Mouse (Mus musculus): ENCODE measurements around the gene Gm49776. TPM values are rescaled to one million over a fixed set of nuclear protein-coding genes. Genes with fewer than 3 reads are reported as not detected.

Gene Gm49776
- polyA plus RNA-seq, 1 experiment from 2014 or later: 1.1 TPM

DNA sequence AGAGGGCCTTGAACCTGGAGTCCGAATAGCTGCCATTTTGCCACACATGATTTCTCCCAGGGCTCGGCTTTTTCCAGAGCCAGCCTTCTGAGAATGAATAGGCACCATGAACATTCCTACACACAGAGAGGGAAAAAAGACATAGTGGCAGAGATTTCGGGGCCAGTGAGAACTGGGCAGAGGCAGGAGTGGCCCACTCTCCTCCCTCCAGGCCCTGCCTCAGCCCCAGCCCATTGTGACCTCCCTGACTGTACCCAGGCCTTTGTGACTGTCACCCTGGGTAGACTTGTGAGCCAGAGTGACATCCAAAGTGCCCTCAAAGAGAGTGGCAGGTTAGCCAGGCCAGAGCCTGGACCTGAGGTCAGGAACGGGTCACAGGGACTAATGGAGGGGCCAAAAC, 40.5 kb downstream of the Gm49776 start, which contains the start of gene Ccdc188:
TSS of gene Ccdc188 (plus strand) at position 301 of the 400 bp plus-strand sequence.
- Histone ChIP-seq H3K27ac (no peak within 1 kb of the TSS), H3K4me3 (replicated peaks) (no peak within 1 kb of the TSS), H3K27me3 (replicated peaks) (no peaks in the 10 kb centered on the region), H3K4me1 (peaks cover 10% of the 10 kb centered on the region), H3K9ac (no peak within 1 kb of the TSS), H3K36me3 (peaks cover 2% of the 10 kb centered on the region; the same call in 1 of the 2 replicates), H3K9me3 (no peaks in the 10 kb centered on the region), H3K4me2 (no peak within 1 kb of the TSS)
- no peak for ATAC-seq (ENCODE audit: insufficient read depth, low FRiP score, low read depth)
- WGBS: 80% methylated on average over 4 of the region's 4 CpGs

DNA sequence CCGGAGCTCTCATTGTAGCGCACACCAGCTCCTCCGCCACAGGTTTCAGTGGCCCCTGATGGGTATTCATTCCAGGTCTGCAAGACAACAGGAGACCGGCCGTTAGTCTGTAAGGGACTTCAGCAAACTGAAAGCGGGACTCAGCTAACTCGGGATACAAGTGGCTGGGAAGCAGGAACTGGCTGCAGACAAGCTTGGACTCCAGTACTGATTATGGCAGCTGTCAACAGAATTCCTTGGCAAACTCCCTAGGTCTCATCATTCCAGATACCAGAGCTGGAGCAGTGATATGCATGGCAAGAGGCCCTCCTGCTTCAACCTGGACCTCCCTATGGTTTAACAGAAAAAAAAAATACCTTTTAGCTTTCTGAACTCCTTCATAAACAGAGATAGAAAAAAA, 43.3 kb downstream of the Gm49776 start:
- 85% methylated on average over 7 of the region's 7 CpGs for WGBS
- no peak overlapping the region for H3K9ac ChIP-seq
- no peak for ATAC-seq (ENCODE audit: insufficient read depth, low FRiP score, low read depth)

DNA sequence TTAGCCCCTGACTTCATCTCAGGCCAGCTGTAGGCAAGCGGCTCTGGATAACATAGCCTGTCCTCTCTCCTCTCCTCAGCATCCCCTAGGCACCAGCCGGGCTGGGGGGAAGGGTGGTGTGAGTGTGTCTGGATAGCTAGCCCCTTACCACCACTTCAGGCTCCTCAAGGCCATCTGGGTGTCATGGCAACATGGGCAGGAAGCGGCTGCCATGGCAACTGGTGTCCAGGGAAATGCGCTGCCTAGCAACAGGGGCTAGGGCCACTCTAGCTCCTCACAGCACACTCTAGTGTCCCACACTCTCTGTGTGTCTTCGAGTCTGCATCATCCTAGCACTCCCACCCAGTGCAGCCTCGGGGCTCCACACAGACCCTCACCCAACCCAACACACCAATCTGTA, 44.4 kb downstream of the Gm49776 start:
- 0 out of 2 replicates have a peak, but pooled peaks have one; percentile 17 for ATAC-seq (ENCODE audit: insufficient read depth, low FRiP score, low read depth)
- no peaks in the 10 kb centered on the region for H3K9me3 ChIP-seq

More for the DNA sequence above, 43.3 kb downstream of the Gm49776 start:
- H3K27me3 ChIP-seq (replicated peaks): no peaks in the 10 kb centered on the region
- no peaks in the 10 kb centered on the region for H3K36me3 ChIP-seq
- no peak overlapping the region for H3K27ac ChIP-seq
- H3K9me3 ChIP-seq: no peaks in the 10 kb centered on the region
- H3K4me3 ChIP-seq (replicated peaks): no peak overlapping the region
- peaks cover 6% of the 10 kb centered on the region for H3K4me1 ChIP-seq
- no peak overlapping the region for H3K4me2 ChIP-seq

DNA sequence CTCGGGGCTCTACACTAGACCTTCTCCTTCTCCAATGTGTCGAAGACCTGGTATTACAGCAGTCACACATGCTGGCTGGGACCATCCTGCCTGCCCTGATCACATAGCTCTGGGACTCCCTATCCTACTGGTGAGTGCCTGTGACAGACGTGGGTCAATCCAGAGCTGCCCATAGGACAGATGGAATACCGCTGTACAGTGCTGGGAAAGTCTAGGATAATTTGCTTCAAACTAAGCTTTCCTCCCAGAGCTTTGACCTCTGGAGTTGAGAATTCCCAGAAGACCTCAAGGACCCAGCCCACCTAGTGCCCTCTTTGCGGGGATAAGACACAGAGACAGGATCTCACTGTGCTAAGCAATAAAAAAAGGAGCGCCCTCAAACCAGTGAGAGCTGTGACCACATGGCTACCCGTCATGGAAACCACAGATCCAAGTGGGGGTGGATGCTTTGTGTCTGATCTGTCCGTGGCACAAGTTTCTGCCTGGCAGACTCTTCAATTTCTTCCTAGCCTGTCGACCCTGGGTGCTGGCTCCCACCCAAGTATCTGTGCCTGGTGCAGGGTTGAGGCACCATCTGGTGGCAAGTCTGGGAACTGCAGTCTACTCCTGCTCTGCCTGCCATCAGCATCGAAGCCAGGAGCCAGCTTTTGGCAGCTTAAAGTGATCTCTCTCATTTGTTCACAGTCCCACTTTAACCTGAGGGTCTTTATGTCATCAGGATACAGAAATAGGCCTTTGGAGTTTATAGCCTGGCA, 46.5 kb downstream of the Gm49776 start:
- ATAC-seq (ENCODE audit: insufficient read depth, low FRiP score, low read depth): 0 out of 2 replicates have a peak, but pooled peaks have one; percentile 11
- peaks cover 4% of the 10 kb centered on the region; the same call in 1 of the 2 replicates for H3K4me1 ChIP-seq
- WGBS: 42% methylated on average over 10 of the region's 10 CpGs
- no peak overlapping the region for H3K4me3 ChIP-seq (replicated peaks)
- no peaks in the 10 kb centered on the region for H3K36me3 ChIP-seq
- no peaks in the 10 kb centered on the region for H3K9me3 ChIP-seq
- H3K27me3 ChIP-seq (replicated peaks): no peaks in the 10 kb centered on the region
- no peak overlapping the region for H3K4me2 ChIP-seq
- no peak overlapping the region for H3K9ac ChIP-seq
- H3K27ac ChIP-seq: no peak overlapping the region

More for the DNA sequence above, 44.4 kb downstream of the Gm49776 start:
- H3K9ac ChIP-seq: no peak overlapping the region
- no peak overlapping the region for H3K27ac ChIP-seq
- peaks cover 4% of the 10 kb centered on the region; the same call in 1 of the 2 replicates for H3K4me1 ChIP-seq
- no peak overlapping the region for H3K4me3 ChIP-seq (replicated peaks)
- 49% methylated on average over 6 of the region's 6 CpGs for WGBS
- H3K4me2 ChIP-seq: no peak overlapping the region
- no peaks in the 10 kb centered on the region for H3K36me3 ChIP-seq
- H3K27me3 ChIP-seq (replicated peaks): no peaks in the 10 kb centered on the region

DNA sequence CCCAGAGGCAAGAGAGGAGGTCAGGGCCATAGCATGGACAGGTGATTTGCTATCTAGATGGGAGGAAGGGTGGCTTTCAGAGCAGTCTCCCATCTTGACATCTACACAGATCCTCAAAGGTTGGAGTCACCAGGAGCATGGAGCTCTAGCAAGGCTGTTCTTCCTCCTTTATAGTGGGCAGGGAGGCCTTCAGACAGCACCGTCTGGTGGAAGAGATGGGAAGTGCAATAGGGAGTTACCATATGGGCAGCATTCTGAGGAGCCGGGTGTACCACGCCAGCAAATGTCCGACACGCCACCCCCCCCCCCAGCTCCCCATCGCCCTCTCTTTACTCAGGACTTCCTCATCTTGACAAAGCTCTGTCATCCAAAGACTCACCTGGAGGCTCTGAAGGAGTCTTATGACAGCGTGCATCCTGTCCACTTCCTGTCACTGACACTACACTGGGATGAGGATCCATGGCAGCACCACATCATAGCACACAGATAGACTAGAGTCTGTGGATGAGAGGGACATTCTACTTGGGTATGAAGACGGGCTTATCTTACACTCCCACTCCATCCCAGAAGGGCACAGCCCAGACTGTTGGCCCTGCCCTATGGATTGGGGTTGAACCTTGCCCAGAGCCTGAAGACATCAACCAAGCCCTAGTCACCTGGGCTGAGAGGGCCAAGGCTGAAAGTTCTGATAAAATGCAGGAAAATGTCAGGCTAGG, 47.3 kb downstream of the Gm49776 start:
- H3K4me3 ChIP-seq (replicated peaks): no peak overlapping the region
- H3K27me3 ChIP-seq (replicated peaks): no peaks in the 10 kb centered on the region
- no peak overlapping the region for H3K27ac ChIP-seq
- peaks cover 4% of the 10 kb centered on the region; the same call in 1 of the 2 replicates for H3K4me1 ChIP-seq
- H3K9me3 ChIP-seq: no peaks in the 10 kb centered on the region
- H3K4me2 ChIP-seq: no peak overlapping the region
- no peak overlapping the region for H3K9ac ChIP-seq
- H3K36me3 ChIP-seq: no peaks in the 10 kb centered on the region
- 19% methylated on average over 8 of the region's 8 CpGs for whole genome bisulfite sequencing
- ATAC-seq (ENCODE audit: insufficient read depth, low FRiP score, low read depth): no peak

DNA sequence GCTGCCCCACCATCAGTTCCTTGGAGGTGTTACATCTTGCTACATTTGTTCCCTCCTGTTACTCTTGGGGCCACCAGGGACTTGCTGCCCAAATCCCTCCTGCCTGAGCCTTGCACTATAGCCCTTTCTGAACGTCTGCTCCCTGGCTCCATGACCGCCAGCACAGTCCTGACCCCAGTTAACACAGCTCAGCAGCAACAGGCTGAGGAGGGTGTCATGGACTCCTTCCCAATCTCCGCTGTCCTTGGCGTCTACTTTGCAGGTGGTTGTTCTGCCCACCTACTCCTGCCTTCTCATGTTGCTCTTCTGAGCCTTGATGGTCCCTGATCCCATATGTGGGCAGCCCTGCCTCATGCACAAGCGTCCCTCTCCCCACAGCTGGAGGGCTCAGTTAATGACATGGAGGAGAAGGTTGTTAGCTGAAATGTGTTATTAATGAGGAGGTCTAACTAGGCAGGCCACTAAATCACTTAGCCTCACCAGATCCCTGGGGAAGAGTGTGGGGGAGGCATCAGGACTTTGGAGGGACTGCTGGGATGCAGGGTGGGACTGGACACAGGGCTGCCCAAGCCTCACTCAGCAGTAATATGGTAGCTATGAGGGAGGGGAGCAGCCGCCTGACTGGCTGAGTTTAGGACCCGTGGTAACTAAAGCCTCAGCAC, 54.6 kb downstream of the Gm49776 start:
- H3K27me3 ChIP-seq (replicated peaks): no peaks in the 10 kb centered on the region
- no peaks in the 10 kb centered on the region for H3K36me3 ChIP-seq
- H3K9ac ChIP-seq: no peak overlapping the region
- WGBS: 55% methylated on average over 7 of the region's 7 CpGs
- H3K4me3 ChIP-seq (replicated peaks): no peak overlapping the region
- H3K4me2 ChIP-seq: no peak overlapping the region
- no peak overlapping the region for H3K27ac ChIP-seq
- H3K9me3 ChIP-seq: no peaks in the 10 kb centered on the region
- no peak for ATAC-seq (ENCODE audit: insufficient read depth, low FRiP score, low read depth)
- 0 out of 2 replicates have a peak, but pooled peaks cover 2% of the 10 kb centered on the region for H3K4me1 ChIP-seq

DNA sequence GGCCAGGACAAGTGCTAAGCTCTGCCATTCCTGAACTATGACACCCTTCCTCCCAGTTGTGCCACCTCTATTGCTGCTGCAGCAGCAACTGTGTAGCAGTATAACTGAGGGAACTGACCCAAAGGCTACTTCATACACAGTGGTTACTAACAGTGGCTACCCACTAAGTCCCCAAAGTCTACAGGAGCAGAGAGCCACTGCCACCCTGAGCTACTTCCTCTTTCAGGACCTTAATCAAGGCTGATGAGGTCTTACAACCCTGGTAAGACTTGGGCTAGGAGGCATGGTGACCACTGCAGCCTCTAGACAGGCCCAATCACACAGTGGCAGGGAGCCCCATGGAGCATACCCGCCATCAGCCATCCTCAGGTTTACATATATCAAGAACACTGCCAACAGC, 56.1 kb downstream of the Gm49776 start:
- Histone ChIP-seq H3K4me2 (no peak overlapping the region), H3K36me3 (no peaks in the 10 kb centered on the region), H3K27me3 (replicated peaks) (no peaks in the 10 kb centered on the region), H3K9me3 (no peaks in the 10 kb centered on the region), H3K4me1 (0 out of 2 replicates have a peak, but pooled peaks cover 2% of the 10 kb centered on the region), H3K9ac (no peak overlapping the region), H3K4me3 (replicated peaks) (no peak overlapping the region), H3K27ac (no peak overlapping the region)
- no peak for ATAC-seq (ENCODE audit: insufficient read depth, low FRiP score, low read depth)
- WGBS: 84% methylated on average over 1 of the region's 1 CpGs

DNA sequence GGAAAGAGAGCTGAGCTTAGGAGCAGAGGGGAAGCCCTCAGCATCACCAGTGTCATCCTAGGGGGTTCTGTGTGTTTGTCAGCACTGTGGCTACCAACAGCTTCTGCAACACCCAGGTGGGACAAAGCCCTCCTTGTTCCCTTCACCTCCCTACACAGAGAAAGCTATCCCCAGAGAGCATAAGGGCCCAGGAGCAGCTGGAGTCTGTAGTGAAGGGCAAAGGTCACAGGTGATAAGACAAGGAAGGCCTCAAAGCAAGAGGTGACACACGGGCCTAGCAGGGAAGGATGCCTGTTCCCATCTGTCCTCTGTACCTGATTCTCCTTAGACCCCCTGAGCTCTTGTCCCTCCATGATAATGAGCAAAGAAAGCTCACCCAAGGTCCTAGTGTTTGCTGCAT, 56.5 kb downstream of the Gm49776 start:
- Histone ChIP-seq H3K4me1 (0 out of 2 replicates have a peak, but pooled peaks cover 2% of the 10 kb centered on the region), H3K27ac (no peak overlapping the region), H3K9ac (no peak overlapping the region), H3K27me3 (replicated peaks) (no peaks in the 10 kb centered on the region), H3K4me2 (no peak overlapping the region), H3K9me3 (no peaks in the 10 kb centered on the region), H3K4me3 (replicated peaks) (no peak overlapping the region), H3K36me3 (no peaks in the 10 kb centered on the region)
- ATAC-seq (ENCODE audit: insufficient read depth, low FRiP score, low read depth): no peak
- 26% methylated on average over 1 of the region's 1 CpGs for WGBS

DNA sequence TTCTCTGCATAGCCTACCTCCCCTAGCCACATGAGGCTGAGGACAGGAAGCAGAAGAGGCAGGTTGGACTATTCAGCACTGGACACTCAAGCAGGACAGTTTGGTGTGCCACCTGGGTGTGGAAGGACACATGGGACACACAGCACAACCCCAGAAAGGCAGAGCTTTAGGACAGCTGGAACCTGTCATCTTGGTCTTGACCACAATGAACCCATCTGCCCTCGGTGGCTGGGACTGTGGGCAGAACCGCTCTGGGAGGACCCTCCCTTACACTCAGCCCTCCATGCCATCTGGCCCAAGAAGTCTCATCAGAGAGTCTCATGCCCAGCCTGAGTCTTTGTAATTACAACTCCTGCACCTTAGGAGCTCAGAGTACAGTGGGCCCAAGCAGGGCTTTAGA, 58.1 kb downstream of the Gm49776 start:
- Histone ChIP-seq H3K9me3 (no peaks in the 10 kb centered on the region), H3K9ac (no peak overlapping the region), H3K4me1 (0 out of 2 replicates have a peak, but pooled peaks cover 4% of the 10 kb centered on the region), H3K27me3 (replicated peaks) (no peaks in the 10 kb centered on the region), H3K4me3 (replicated peaks) (no peak overlapping the region), H3K4me2 (no peak overlapping the region), H3K27ac (no peak overlapping the region), H3K36me3 (no peaks in the 10 kb centered on the region)
- ATAC-seq (ENCODE audit: insufficient read depth, low FRiP score, low read depth): no peak
- WGBS: 74% methylated on average over 2 of the region's 2 CpGs

DNA sequence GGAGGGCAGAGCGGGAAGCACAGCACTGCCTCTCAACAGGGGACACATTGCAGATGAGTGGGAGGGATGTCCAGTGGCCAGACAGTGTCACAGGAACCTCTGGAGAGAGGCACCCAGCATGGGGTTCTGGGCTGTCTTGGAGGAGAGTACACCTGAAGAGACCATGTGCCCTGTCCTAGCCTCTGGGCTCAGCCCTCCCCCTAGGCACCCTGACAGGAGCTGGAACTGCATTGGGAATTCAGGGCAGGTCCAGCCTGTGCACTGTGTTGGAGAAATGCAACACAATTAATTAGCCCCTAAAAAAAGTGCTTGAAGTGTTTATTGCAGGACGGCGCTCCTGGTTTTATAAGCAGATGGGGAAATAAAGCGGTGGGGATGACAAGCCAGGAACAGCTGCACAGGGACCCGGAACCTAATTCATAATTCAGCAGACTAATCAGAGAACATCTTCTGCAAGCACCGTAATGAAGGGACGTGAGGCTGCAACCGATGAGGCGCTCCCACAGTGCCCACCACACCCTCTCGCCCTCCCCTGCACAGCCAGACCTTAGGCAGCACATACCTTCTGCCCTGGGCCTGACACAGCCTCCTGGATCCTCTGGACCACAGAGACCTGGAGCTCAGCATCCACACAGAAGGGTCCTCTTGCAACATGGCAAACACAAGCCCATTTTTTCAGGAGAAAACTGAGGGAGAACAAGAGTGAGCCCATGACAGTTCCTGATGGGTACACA, 59.6 kb downstream of the Gm49776 start:
- ATAC-seq (ENCODE audit: insufficient read depth, low FRiP score, low read depth): no peak
- Histone ChIP-seq H3K27me3 (replicated peaks) (no peaks in the 10 kb centered on the region), H3K4me1 (peaks cover 16% of the 10 kb centered on the region; the same call in 1 of the 2 replicates), H3K27ac (no peak overlapping the region), H3K9ac (no peak overlapping the region), H3K4me3 (replicated peaks) (no peak overlapping the region), H3K4me2 (no peak overlapping the region), H3K36me3 (no peaks in the 10 kb centered on the region), H3K9me3 (no peaks in the 10 kb centered on the region)
- 76% methylated on average over 10 of the region's 10 CpGs for WGBS

DNA sequence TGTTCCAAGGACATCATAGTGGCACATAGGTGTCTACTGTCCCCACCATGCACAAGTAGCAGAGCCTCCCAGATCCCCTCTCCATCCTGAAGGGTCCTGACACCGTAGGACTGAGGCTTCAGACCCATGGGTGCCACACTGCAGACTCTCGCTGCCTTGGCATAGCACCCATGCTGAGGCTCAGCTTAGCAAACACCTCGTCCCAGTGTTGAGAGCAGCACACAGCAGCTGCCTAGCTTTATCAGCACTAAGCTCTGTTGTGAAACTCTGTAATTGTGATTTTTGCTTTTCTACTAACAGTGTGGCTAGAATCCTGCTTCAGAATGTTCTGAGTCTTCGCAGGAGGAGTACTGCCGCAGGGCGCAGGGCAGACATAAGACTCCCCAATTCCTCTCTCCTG, 60.2 kb downstream of the Gm49776 start:
- Histone ChIP-seq H3K4me1 (peaks cover 16% of the 10 kb centered on the region; the same call in 1 of the 2 replicates), H3K27ac (no peak overlapping the region), H3K36me3 (no peaks in the 10 kb centered on the region), H3K9me3 (no peaks in the 10 kb centered on the region), H3K4me3 (replicated peaks) (no peak overlapping the region), H3K9ac (no peak overlapping the region), H3K27me3 (replicated peaks) (no peaks in the 10 kb centered on the region), H3K4me2 (no peak overlapping the region)
- WGBS: 82% methylated on average over 6 of the region's 6 CpGs
- ATAC-seq (ENCODE audit: insufficient read depth, low FRiP score, low read depth): no peak

Data from stomach, embryonic 15.5 days (tissue).